Mouse (Mus musculus) liver, adult 2 months (tissue): ENCODE results near the gene Casp8. TPM values are rescaled to one million over a fixed set of nuclear protein-coding genes. Genes with fewer than 3 reads are reported as not detected.
"Not testable (repeated sequence)": the region's sequence is repeated elsewhere in the genome, so short reads cannot be mapped to it uniquely, and the experiment has no call there.

ENCODE experiments used
- DNase-seq: peaks from one replicate; pipeline ENCODE4 v3.0.0-alpha.2; 2011; ENCODE audit warnings: low read depth, low spot score; ENCODE audit errors: extremely low read depth
- H3K27ac ChIP-seq: fragments of 200-500 bp; replicated peaks from 2 replicates; pipeline ENCODE4 v1.5.1; 2012; ENCODE audit warnings: low read depth, mild to moderate bottlenecking, control low read depth, inconsistent platforms, low read length; ENCODE audit not compliant: insufficient read depth
- H3K27me3 ChIP-seq: fragments of 200-500 bp; 2 replicates; pipeline ENCODE4 v1.6.1; 2012; ENCODE audit warnings: mild to moderate bottlenecking, moderate library complexity, low read length, inconsistent platforms; ENCODE audit not compliant: control insufficient read depth, insufficient read depth
- H3K36me3 ChIP-seq: fragments of 200-500 bp; 2 replicates; pipeline ENCODE4 v1.6.1; 2012; ENCODE audit warnings: low read length, inconsistent platforms; ENCODE audit not compliant: control insufficient read depth, insufficient read depth
- H3K4me1 ChIP-seq: fragments of 200-500 bp; 2 replicates; pipeline ENCODE4 v1.6.1; 2011; ENCODE audit warnings: low read length; ENCODE audit not compliant: control insufficient read depth, insufficient read depth
- H3K4me3 ChIP-seq: fragments of 200-500 bp; 2 replicates; pipeline ENCODE4 v1.5.1; 2011; ENCODE audit warnings: low read depth, mild to moderate bottlenecking, control low read depth, low read length, moderate library complexity; ENCODE audit not compliant: insufficient read depth
- H3K79me2 ChIP-seq: fragments of 200-500 bp; 2 replicates; pipeline ENCODE4 v1.6.1; 2012; ENCODE audit warnings: inconsistent platforms, mild to moderate bottlenecking, low read length, moderate library complexity; ENCODE audit not compliant: control insufficient read depth, insufficient read depth
- H3K9ac ChIP-seq: fragments of 200-500 bp; 2 replicates; pipeline ENCODE4 v1.6.1; 2012; ENCODE audit warnings: low read depth, mild to moderate bottlenecking, control low read depth, inconsistent platforms, low read length
- CTCF ChIP-seq: fragments of 200-500 bp; IDR thresholded peaks from 2 replicates; pipeline ENCODE4 v1.5.1; 2011; ENCODE audit warnings: low read depth, low read length, control low read depth
- POLR2A ChIP-seq: fragments of 200-500 bp; IDR thresholded peaks from 2 replicates; pipeline ENCODE4 v1.6.1; 2011; ENCODE audit warnings: low read length, control low read depth; ENCODE audit not compliant: insufficient read depth; ENCODE audit errors: extremely low read depth
- WGBS: fragments of 180-500 bp; shearing (Covaris S2); methylation state at CpG from one replicate; pipeline ENCODE4 v1.1.7; 2018; 5-methylcytosine and 5-hydroxymethylcytosine counted together
- polyA plus RNA-seq: library from polyadenylated mRNA; depleted of rRNA; stranded (reverse); fragments of >200 nt; gene quantifications from 2 replicates; pipeline ENCODE4 v1.2.3, GENCODE M21; 2012; rRNA removed
- total RNA-seq: library from RNA; depleted of rRNA; stranded (reverse); fragments of >200 nt; gene quantifications from 2 replicates; pipeline ENCODE4 v1.2.3, GENCODE M21; 2014; rRNA removed

Casp8 gene
- total RNA-seq (14.6 and 20.1 TPM in 2 replicates), polyA plus RNA-seq (2.7 and 3.9 TPM in 2 replicates)

DNA sequence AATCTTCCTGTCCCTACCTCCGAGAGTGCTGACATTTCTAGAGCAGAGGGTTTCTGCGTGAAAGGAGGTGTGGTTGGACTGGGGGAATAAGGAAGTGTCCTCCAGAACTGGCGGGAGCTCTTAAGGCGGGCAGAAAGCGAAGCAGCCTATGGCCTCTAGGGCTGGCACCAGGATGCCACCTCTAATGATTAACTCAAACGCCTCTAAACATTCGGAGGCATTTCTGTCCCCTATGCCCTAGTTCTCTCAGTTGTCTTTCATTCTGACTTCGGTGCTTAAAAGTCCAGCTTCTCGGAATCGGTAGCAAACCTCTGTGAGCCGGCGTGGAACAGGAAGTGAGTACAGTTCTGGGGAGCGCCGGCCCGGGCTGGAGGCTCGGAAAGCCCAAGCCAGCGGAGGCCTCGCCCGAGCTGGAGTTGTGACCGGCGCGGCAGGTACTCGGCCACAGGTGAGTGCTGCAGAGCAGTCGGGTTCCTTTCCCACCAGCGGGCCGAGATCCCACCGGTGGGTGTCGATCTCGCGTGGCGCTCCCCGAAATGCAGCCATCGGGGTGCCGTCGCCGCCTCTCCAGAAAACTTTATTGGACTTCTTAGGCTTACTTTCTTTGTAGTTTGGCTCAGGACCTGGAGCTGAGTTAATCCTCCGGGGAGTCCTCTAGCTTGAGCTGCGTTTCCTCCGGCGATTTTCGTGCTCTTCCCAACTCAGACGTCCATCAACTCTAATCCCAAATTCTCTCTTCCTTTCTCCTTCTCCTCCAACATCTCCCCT lies at the start of gene Casp8:
Gene Casp8 (plus strand): TSS at position 84 of the 768 bp plus-strand sequence.
- no peaks in the 10 kb centered on the region for H3K27me3 ChIP-seq
- peaks cover 15% of the 10 kb centered on the region; the same call in 1 of the 2 replicates for H3K79me2 ChIP-seq
- peak; percentile 97 for DNase-seq
- peak within 1 kb of the TSS; percentile 97 for H3K27ac ChIP-seq
- peak within 1 kb of the TSS; percentile 95 for H3K4me3 ChIP-seq
- H3K36me3 ChIP-seq, result peaks cover 6% of the 10 kb centered on the region; the same call in 1 of the 2 replicates
- peaks cover 11% of the 10 kb centered on the region for H3K4me1 ChIP-seq
- TF ChIP-seq CTCF, result peak; percentile 24; the same call in 1 of the 2 replicates
- peak; percentile 69; the same call in 1 of the 2 replicates for TF ChIP-seq POLR2A
- under 1% methylated on average over 42 of the region's 42 CpGs for WGBS
- H3K9ac ChIP-seq, result peak within 1 kb of the TSS; percentile 92

DNA sequence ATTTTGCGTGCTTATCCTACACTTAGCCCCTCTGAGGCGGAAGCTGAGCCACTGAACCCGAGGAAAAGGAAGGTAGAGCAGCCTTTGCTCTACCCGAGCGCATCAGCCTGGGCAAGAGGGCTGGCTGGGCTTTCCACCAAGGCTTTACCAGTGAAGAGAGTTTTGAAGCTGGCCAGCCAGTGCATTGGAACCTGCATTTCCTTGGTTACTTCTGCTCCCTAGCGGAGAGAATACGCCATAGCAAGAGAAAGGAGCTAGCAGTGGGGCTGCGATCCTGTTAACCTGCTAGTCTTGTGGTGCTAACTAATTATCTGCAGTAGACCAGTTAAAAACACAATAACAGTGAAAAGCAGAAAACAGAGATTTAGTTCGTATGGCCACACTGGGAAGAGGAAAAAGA lies 48.3 kb upstream of the Casp8 start:
- Histone ChIP-seq H3K36me3 (peaks cover 69% of the 10 kb centered on the region), H3K27me3 (no peaks in the 10 kb centered on the region), H3K4me3 (no peak overlapping the region), H3K79me2 (peaks cover 11% of the 10 kb centered on the region; the same call in 1 of the 2 replicates), H3K27ac (no peak overlapping the region), H3K4me1 (peaks cover 3% of the 10 kb centered on the region; the same call in 1 of the 2 replicates), H3K9ac (no peak overlapping the region)
- 86% methylated on average over 9 of the region's 9 CpGs for WGBS
- DNase-seq, result no peak
- TF ChIP-seq POLR2A (no peak), CTCF (peak; percentile 26; the same call in 1 of the 2 replicates)

DNA sequence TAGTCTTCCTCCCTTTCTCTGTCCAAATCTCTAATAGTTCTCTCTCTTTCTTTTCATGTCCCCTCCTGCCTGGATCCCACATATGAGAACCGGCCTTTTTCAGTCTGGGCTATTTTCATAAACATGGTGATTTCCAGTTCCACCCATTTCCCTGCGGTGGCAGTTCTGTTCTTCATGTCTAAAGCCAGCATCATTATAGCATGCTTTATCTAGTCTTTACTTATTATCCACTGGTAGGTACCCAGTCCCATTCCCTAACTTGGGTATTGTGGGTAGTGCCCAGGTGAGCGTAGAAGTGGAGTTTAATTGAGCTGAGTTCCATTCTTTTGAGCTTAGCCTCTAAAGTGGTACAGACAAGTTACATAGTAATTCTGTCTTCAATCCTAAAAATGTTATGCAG lies 35.7 kb upstream of the Casp8 start:
- no peak for DNase-seq
- no peak overlapping the region for H3K4me3 ChIP-seq
- H3K27ac ChIP-seq, result no peak overlapping the region
- no peaks in the 10 kb centered on the region for H3K27me3 ChIP-seq
- no peaks in the 10 kb centered on the region; the same call in 1 of the 2 replicates for H3K79me2 ChIP-seq
- no peaks in the 10 kb centered on the region for H3K4me1 ChIP-seq
- TF ChIP-seq CTCF, result no peak
- TF ChIP-seq POLR2A, result no peak
- peaks cover 49% of the 10 kb centered on the region for H3K36me3 ChIP-seq
- 90% methylated on average over 3 of the region's 3 CpGs for WGBS
- no peak overlapping the region for H3K9ac ChIP-seq

DNA sequence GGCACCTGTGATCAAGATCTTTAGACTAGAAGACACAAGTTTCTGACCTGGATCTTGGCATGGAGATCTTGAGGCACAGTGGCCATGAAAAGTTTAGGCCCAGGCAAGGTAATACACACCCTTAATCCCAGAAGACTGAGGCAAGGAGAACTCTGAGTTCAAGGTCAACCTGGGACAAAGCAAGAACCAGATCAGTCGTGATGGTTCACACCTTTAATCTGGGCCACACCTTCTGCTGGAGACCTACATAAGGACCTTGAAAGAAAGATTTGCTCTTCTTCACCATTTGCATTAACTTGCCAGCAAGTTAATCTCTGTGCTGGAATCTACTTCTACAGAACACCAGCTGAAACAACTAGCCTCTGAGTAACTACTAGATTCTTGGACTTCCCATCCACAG lies 34.6 kb upstream of the Casp8 start:
- Histone ChIP-seq H3K27me3 (no peaks in the 10 kb centered on the region), H3K79me2 (no peaks in the 10 kb centered on the region; the same call in 1 of the 2 replicates), H3K9ac (no peak overlapping the region), H3K36me3 (peaks cover 39% of the 10 kb centered on the region), H3K27ac (no peak overlapping the region), H3K4me1 (no peaks in the 10 kb centered on the region), H3K4me3 (no peak overlapping the region)
- no peak for TF ChIP-seq CTCF
- no peak for TF ChIP-seq POLR2A
- WGBS, result 37% methylated on average over 1 of the region's 1 CpGs
- no peak for DNase-seq

DNA sequence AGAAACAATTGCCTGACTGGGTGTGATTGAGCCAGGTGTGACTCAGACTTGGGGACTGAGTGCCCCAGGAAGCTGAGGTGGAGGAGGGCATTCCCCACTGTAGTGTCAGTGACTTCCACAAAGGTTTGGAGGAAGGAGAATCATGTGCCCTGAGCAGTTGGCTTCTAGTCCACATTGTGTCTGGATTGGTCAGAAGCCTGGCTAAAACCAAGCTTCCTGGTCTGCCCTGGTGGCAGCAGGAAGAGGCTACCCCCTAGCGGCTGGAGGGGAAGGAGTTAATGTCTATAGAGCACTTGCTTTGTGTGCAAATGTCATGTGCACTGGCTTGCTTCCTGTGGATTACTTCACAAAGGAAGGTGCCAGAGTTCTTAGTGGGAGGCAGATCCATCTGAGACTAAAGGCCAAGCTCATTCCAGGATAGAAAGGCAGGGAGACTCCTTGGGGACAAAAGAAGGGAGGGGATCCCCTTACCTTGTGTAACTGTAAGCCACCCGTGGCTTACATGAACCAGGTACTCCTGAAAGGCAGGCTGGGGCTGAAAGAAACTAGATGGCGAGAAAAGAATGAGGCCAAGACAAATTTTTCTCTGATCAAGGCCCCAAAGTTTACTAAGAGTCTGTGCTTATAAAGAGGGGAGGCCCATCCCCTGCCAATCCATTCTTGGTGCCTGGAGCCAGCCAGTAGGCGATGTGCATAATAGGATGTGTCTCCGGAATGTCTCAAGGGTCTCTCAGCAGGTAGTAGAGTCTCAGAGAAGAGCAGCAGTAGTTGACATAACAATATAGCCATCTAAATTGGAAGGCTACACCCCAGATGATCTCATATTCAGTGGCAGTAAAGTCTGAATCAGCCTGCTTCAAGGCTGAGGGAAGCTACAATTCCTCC lies 33.5 kb upstream of the Casp8 start:
- H3K36me3 ChIP-seq, result peaks cover 31% of the 10 kb centered on the region
- not testable (repeated sequence) for H3K27ac ChIP-seq, H3K9ac ChIP-seq, H3K79me2 ChIP-seq, H3K4me3 ChIP-seq, H3K4me1 ChIP-seq, H3K27me3 ChIP-seq
- peak; percentile 55 for DNase-seq
- peak; percentile 32 for TF ChIP-seq CTCF
- WGBS, result 85% methylated on average over 5 of the region's 5 CpGs
